Mouse (Mus musculus): ENCODE measurements around the gene Eva1c.

- TF ChIP-seq CTCF (IDR thresholded peaks at IDR 0.05) = no peak
- TF ChIP-seq EP300 (IDR thresholded peaks at IDR 0.05; ENCODE audit: insufficient read depth, low read depth, low read length) = no peak
These were observed 46.4 kb downstream of the Eva1c start for GRCm38 (mm10) chr16:90872936-90873335.

Measured in heart, adult 2 months (tissue).